Mouse (Mus musculus) left cerebral cortex, adult 18-20 months (tissue): Measurements from ENCODE around the gene Dusp7. TPM values are rescaled to one million over a fixed set of nuclear protein-coding genes. Genes with fewer than 3 reads are reported as not detected.
A peak's percentile ranks its signal among the peaks of the same experiment; 100 is the strongest.

ENCODE experiments used
- DNase-seq, 2 experiments: peaks; one replicate each; pipeline ENCODE4 v3.0.0; 2021 to 2022; ENCODE audit warnings: low spot score in 2 of 2, mixed read lengths in 1 of 2
- total RNA-seq, 2 experiments: library from RNA; stranded (reverse); gene quantifications; 2 replicates each; pipeline ENCODE4 v1.2.3; 2021

The Dusp7 gene
- total RNA-seq, 2 experiments from 2014 or later, result 106 to 111 TPM

GRCm38 (mm10) chr9:106416826-106417225, 48.4 kb downstream of the Dusp7 start:
- no peak for DNase-seq

GRCm38 (mm10) chr9:106417841-106418625, 49.6 kb downstream of the Dusp7 start:
- DNase-seq, result peak; percentile 94 to 98

GRCm38 (mm10) chr9:106420608-106421007, 52.2 kb downstream of the Dusp7 start:
- no peak for DNase-seq

GRCm38 (mm10) chr9:106421033-106421864, 52.8 kb downstream of the Dusp7 start:
- no peak for DNase-seq

- peak; percentile 87 to 91 for DNase-seq
Observed at GRCm38 (mm10) chr9:106421865-106422160, 53.4 kb downstream of the Dusp7 start.

Other genes starting within 250 kb of the Dusp7 start
- 1 to 10 TPM; 3.6 to 3.8 TPM for gene Glyctk, start 210.5 kb upstream of the Dusp7 start, total RNA-seq
- gene Wdr82, start 197.7 kb upstream of the Dusp7 start, total RNA-seq, result 100 to 1,000 TPM; 128 to 136 TPM
- gene Ppm1m, start 168.9 kb upstream of the Dusp7 start, total RNA-seq, result 10 to 100 TPM; 19.0 to 22.3 TPM
- gene Twf2, start 165.5 kb upstream of the Dusp7 start, total RNA-seq, result 10 to 100 TPM; 50.9 to 60.8 TPM
- under 1 TPM; 0.91 to 0.95 TPM for gene Tlr9, start 146.0 kb upstream of the Dusp7 start, total RNA-seq
- gene Alas1, start 120.0 kb upstream of the Dusp7 start, total RNA-seq, result 100 to 1,000 TPM; 135 to 137 TPM
- 10 to 100 TPM; 14.8 to 16.1 TPM for gene Poc1a, start 87.6 kb upstream of the Dusp7 start, total RNA-seq
- 100 to 1,000 TPM; 275 to 295 TPM for gene Rpl29, start 60.8 kb downstream of the Dusp7 start, total RNA-seq
- gene Acy1, start 69.7 kb downstream of the Dusp7 start, total RNA-seq, result 10 to 100 TPM; 15.6 to 19.4 TPM
- gene Abhd14b, start 78.8 kb downstream of the Dusp7 start, total RNA-seq, result 10 to 100 TPM; 12.5 to 12.7 TPM
- gene Abhd14a, start 79.0 kb downstream of the Dusp7 start, total RNA-seq, result 10 to 100 TPM; 35.3 to 36.5 TPM
- 100 to 1,000 TPM; 207 to 212 TPM for gene Pcbp4, start 84.7 kb downstream of the Dusp7 start, total RNA-seq
- gene Gpr62, start 97.3 kb downstream of the Dusp7 start, total RNA-seq, result 1 to 10 TPM; 9.0 to 9.6 TPM
- 10 to 100 TPM; 29.3 to 38.7 TPM for gene Rrp9, start 107.3 kb downstream of the Dusp7 start, total RNA-seq
- gene Parp3, start 108.3 kb downstream of the Dusp7 start, total RNA-seq, result 1 to 10 TPM; 5.2 to 5.5 TPM
- not detected for gene Iqcf1, start 131.3 kb downstream of the Dusp7 start, total RNA-seq
- not detected for gene Iqcf5, start 145.9 kb downstream of the Dusp7 start, total RNA-seq
- gene Iqcf3, start 193.0 kb downstream of the Dusp7 start, total RNA-seq, result not detected
- not detected for gene Iqcf4, start 202.4 kb downstream of the Dusp7 start, total RNA-seq